Mouse (Mus musculus) bone marrow, adult 2 months (tissue): ENCODE measurements at regions not wholly inside any gene's neighbourhood (a gene's known extent, or its start where the extent isn't known, plus 50 kb on each side); places are given as distances from the start of the nearest gene placed in this dataset.

ENCODE experiments used
- CTCF ChIP-seq: fragments of 200-500 bp; IDR thresholded peaks from 2 replicates; pipeline ENCODE4 v1.5.1; 2011; ENCODE audit warnings: low read length, control low read depth; ENCODE audit not compliant: control insufficient read depth, insufficient read depth
- POLR2A ChIP-seq: fragments of 200-500 bp; IDR thresholded peaks from 2 replicates; pipeline ENCODE4 v1.6.1; 2011; ENCODE audit warnings: low read depth, mild to moderate bottlenecking, control low read depth, low read length, borderline replicate concordance; ENCODE audit not compliant: control insufficient read depth

DNA sequence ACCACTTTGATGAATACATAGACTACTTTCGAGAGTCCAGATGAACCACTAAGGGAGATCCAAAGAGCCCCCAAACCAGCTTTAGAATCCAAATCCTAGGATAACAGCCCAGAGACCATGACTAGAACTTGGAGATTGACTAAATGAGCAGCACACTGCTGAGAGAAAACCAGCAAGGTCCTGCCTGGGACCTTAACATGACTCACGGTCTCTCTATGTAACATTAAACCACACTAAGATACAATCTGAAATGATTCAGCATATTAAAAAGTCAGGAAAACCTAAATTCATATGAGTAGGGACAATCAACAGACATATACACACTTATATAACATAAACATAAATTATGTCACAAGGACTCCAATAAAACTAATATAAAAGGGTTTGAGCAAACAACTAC is 131.7 kb upstream of the Nudt7 start:
- TF ChIP-seq CTCF: no peak
- no peak for TF ChIP-seq POLR2A
